Mouse (Mus musculus): ENCODE results near the gene Sptbn2.

DNA sequence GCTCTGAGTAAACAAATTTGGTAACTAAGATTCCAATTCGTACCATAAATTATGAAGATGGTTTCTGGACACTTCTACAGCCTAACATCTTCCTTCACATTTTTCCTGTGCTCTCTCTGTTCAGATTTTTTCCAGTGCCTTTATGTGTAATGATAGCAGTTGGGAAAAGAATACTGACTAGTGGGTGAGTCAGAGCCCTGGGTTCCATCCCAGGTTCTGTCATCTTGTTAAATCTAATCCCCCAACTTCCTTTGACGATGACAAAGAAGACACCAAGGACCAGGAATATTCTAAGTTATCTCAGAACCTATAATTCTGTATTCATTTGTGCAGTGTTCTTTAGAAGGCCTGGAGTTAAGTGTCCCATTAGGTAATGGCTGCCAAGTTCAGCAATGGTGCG is 13.8 kb upstream of the Sptbn2 start:
- TF ChIP-seq CTCF (IDR thresholded peaks at IDR 0.05; ENCODE audit: low read depth) (no peak), EP300 (IDR thresholded peaks at IDR 0.05; ENCODE audit: low read depth) (no peak)

Data from heart, postnatal 0 days (tissue).